Mouse (Mus musculus): ENCODE data around the gene Nmur1. TPM values are rescaled to one million over a fixed set of nuclear protein-coding genes. Genes with fewer than 3 reads are reported as not detected.

Nmur1 gene
- total RNA-seq, 1 experiment from 2014 or later, result not detected

- ATAC-seq (replicated peaks; ENCODE audit: insufficient number of reproducible peaks, low FRiP score, low TSS enrichment, poor library complexity, severe bottlenecking), result no peak
Observed at GRCm38 (mm10) chr1:86378662-86379061, 47.4 kb downstream of the Nmur1 start.

- no peak for ATAC-seq (replicated peaks; ENCODE audit: insufficient number of reproducible peaks, low FRiP score, low TSS enrichment, poor library complexity, severe bottlenecking)
Observed at GRCm38 (mm10) chr1:86376354-86376753, 49.7 kb downstream of the Nmur1 start.

GRCm38 (mm10) chr1:86371997-86372396 is 54.0 kb downstream of the Nmur1 start:
- ATAC-seq (replicated peaks; ENCODE audit: insufficient number of reproducible peaks, low FRiP score, low TSS enrichment, poor library complexity, severe bottlenecking), result peak; percentile 92

- ATAC-seq (replicated peaks; ENCODE audit: insufficient number of reproducible peaks, low FRiP score, low TSS enrichment, poor library complexity, severe bottlenecking), result no peak
Observed at GRCm38 (mm10) chr1:86368086-86368485, 57.9 kb downstream of the Nmur1 start.

GRCm38 (mm10) chr1:86363671-86364070 is 62.4 kb downstream of the Nmur1 start:
- no peak for ATAC-seq (replicated peaks; ENCODE audit: insufficient number of reproducible peaks, low FRiP score, low TSS enrichment, poor library complexity, severe bottlenecking)

GRCm38 (mm10) chr1:86361852-86362615 is 64.0 kb downstream of the Nmur1 start:
- no peak for ATAC-seq (replicated peaks; ENCODE audit: insufficient number of reproducible peaks, low FRiP score, low TSS enrichment, poor library complexity, severe bottlenecking)

- no peak for ATAC-seq (replicated peaks; ENCODE audit: insufficient number of reproducible peaks, low FRiP score, low TSS enrichment, poor library complexity, severe bottlenecking)
Observed at GRCm38 (mm10) chr1:86360441-86360840, 65.6 kb downstream of the Nmur1 start.

GRCm38 (mm10) chr1:86359798-86360179 is 66.2 kb downstream of the Nmur1 start:
- ATAC-seq (replicated peaks; ENCODE audit: insufficient number of reproducible peaks, low FRiP score, low TSS enrichment, poor library complexity, severe bottlenecking), result 0 out of 2 replicates have a peak, but pooled peaks have one; percentile 19

GRCm38 (mm10) chr1:86358906-86359797 is 66.9 kb downstream of the Nmur1 start, which contains the start of gene Ncl:
Ncl (minus strand) TSS chr1:86359400.
- peak; percentile 88 for ATAC-seq (replicated peaks; ENCODE audit: insufficient number of reproducible peaks, low FRiP score, low TSS enrichment, poor library complexity, severe bottlenecking)

- ATAC-seq (replicated peaks; ENCODE audit: insufficient number of reproducible peaks, low FRiP score, low TSS enrichment, poor library complexity, severe bottlenecking), result peak; percentile 9
Observed at GRCm38 (mm10) chr1:86358229-86358905, 67.7 kb downstream of the Nmur1 start.

- no peak for ATAC-seq (replicated peaks; ENCODE audit: insufficient number of reproducible peaks, low FRiP score, low TSS enrichment, poor library complexity, severe bottlenecking)
Observed at GRCm38 (mm10) chr1:86354186-86354585, 71.8 kb downstream of the Nmur1 start.

GRCm38 (mm10) chr1:86350576-86350975 is 75.5 kb downstream of the Nmur1 start:
- ATAC-seq (replicated peaks; ENCODE audit: insufficient number of reproducible peaks, low FRiP score, low TSS enrichment, poor library complexity, severe bottlenecking), result no peak

GRCm38 (mm10) chr1:86349696-86350095 is 76.3 kb downstream of the Nmur1 start:
- ATAC-seq (replicated peaks; ENCODE audit: insufficient number of reproducible peaks, low FRiP score, low TSS enrichment, poor library complexity, severe bottlenecking), result no peak

GRCm38 (mm10) chr1:86349201-86349600 is 76.8 kb downstream of the Nmur1 start:
- no peak for ATAC-seq (replicated peaks; ENCODE audit: insufficient number of reproducible peaks, low FRiP score, low TSS enrichment, poor library complexity, severe bottlenecking)

- no peak for ATAC-seq (replicated peaks; ENCODE audit: insufficient number of reproducible peaks, low FRiP score, low TSS enrichment, poor library complexity, severe bottlenecking)
Observed at GRCm38 (mm10) chr1:86348801-86349200, 77.2 kb downstream of the Nmur1 start.

- ATAC-seq (replicated peaks; ENCODE audit: insufficient number of reproducible peaks, low FRiP score, low TSS enrichment, poor library complexity, severe bottlenecking), result no peak
Observed at GRCm38 (mm10) chr1:86348083-86348482, 77.9 kb downstream of the Nmur1 start.

- no peak for ATAC-seq (replicated peaks; ENCODE audit: insufficient number of reproducible peaks, low FRiP score, low TSS enrichment, poor library complexity, severe bottlenecking)
Observed at GRCm38 (mm10) chr1:86347716-86348045, 78.3 kb downstream of the Nmur1 start.

GRCm38 (mm10) chr1:86346851-86347715 is 78.9 kb downstream of the Nmur1 start:
- ATAC-seq (replicated peaks; ENCODE audit: insufficient number of reproducible peaks, low FRiP score, low TSS enrichment, poor library complexity, severe bottlenecking), result no peak

Data from monocyte, adult 5-6 weeks (primary cell).